Mouse (Mus musculus) olfactory bulb, adult 2 months (tissue): Measurements from ENCODE around the gene Ccdc155. TPM values are rescaled to one million over a fixed set of nuclear protein-coding genes. Genes with fewer than 3 reads are reported as not detected.
"Not testable (repeated sequence)": the region's sequence is repeated elsewhere in the genome, so short reads cannot be mapped to it uniquely, and the experiment has no call there.

ENCODE experiments used
- H3K27ac ChIP-seq: fragments of 200-500 bp; 2 replicates; pipeline ENCODE4 v1.5.1; 2012; ENCODE audit warnings: low read depth, low read length; ENCODE audit not compliant: insufficient read depth
- H3K4me1 ChIP-seq: fragments of 200-500 bp; 2 replicates; pipeline ENCODE4 v1.6.1; 2012; ENCODE audit warnings: low read length; ENCODE audit not compliant: control insufficient read depth, insufficient read depth
- H3K4me3 ChIP-seq: fragments of 200-500 bp; 2 replicates; pipeline ENCODE4 v1.5.1; 2012; ENCODE audit warnings: mild to moderate bottlenecking, low read depth, low read length, moderate library complexity; ENCODE audit not compliant: insufficient read depth
- CTCF ChIP-seq: fragments of 200-500 bp; IDR thresholded peaks from 2 replicates; pipeline ENCODE4 v1.5.1; 2012; ENCODE audit warnings: low read depth, mild to moderate bottlenecking, low read length, moderate library complexity; ENCODE audit not compliant: insufficient read depth
- POLR2A ChIP-seq: fragments of 200-500 bp; IDR thresholded peaks from 2 replicates; pipeline ENCODE4 v1.6.1; 2012; ENCODE audit warnings: mild to moderate bottlenecking, low read depth, low read length, moderate library complexity; ENCODE audit not compliant: insufficient read depth
- WGBS: fragments of 180-500 bp; shearing (Covaris S2); methylation state at CpG from one replicate; pipeline ENCODE4 v1.1.7; 2018; 5-methylcytosine and 5-hydroxymethylcytosine counted together
- polyA plus RNA-seq: library from polyadenylated mRNA; stranded (reverse); fragments of >200 nt; gene quantifications from 2 replicates; pipeline ENCODE4 v1.2.4, GENCODE M21; 2012; ENCODE audit warnings: low replicate concordance; ENCODE audit not compliant: missing spikeins, insufficient read depth, insufficient read length

The Ccdc155 gene
- polyA plus RNA-seq, 1 experiment: not detected

GRCm38 (mm10) chr7:45175398-45175797 lies 29.3 kb downstream of the Ccdc155 start:
- H3K4me3 ChIP-seq: no peak overlapping the region
- TF ChIP-seq CTCF (no peak), POLR2A (no peak)
- peaks cover 6% of the 10 kb centered on the region for H3K4me1 ChIP-seq
- 4% methylated on average over 13 of the region's 13 CpGs for WGBS
- no peak overlapping the region for H3K27ac ChIP-seq

- WGBS: 6% methylated on average over 29 of the region's 29 CpGs
- H3K4me1 ChIP-seq: peaks cover 6% of the 10 kb centered on the region
- no peak overlapping the region for H3K4me3 ChIP-seq
- H3K27ac ChIP-seq: no peak overlapping the region
- no peak for TF ChIP-seq CTCF
- TF ChIP-seq POLR2A: no peak
Measured at GRCm38 (mm10) chr7:45174567-45175280, 30.0 kb downstream of the Ccdc155 start.

GRCm38 (mm10) chr7:45173772-45174171 lies 30.9 kb downstream of the Ccdc155 start:
- WGBS: 66% methylated on average over 1 of the region's 1 CpGs
- not testable (repeated sequence) for H3K4me1 ChIP-seq

GRCm38 (mm10) chr7:45172974-45173373 lies 31.7 kb downstream of the Ccdc155 start:
- no peak for TF ChIP-seq CTCF
- TF ChIP-seq POLR2A: no peak
- no peak overlapping the region for H3K4me3 ChIP-seq
- H3K4me1 ChIP-seq: peaks cover 11% of the 10 kb centered on the region
- no peak overlapping the region for H3K27ac ChIP-seq
- WGBS: 60% methylated on average over 7 of the region's 7 CpGs

More at GRCm38 (mm10) chr7:45173772-45174171, 30.9 kb downstream of the Ccdc155 start:
- H3K4me3 ChIP-seq, H3K27ac ChIP-seq: not testable (repeated sequence)

- H3K27ac ChIP-seq: no peak overlapping the region
- WGBS: 88% methylated on average over 3 of the region's 3 CpGs
- no peak for TF ChIP-seq CTCF
- TF ChIP-seq POLR2A: no peak
- no peak overlapping the region for H3K4me3 ChIP-seq
- peaks cover 5% of the 10 kb centered on the region; the same call in 1 of the 2 replicates for H3K4me1 ChIP-seq
Measured at GRCm38 (mm10) chr7:45169495-45169894, 35.2 kb downstream of the Ccdc155 start.

- no peak overlapping the region for H3K27ac ChIP-seq
- WGBS: 8% methylated on average over 24 of the region's 24 CpGs
- H3K4me1 ChIP-seq: peaks cover 5% of the 10 kb centered on the region; the same call in 1 of the 2 replicates
- H3K4me3 ChIP-seq: no peak overlapping the region
- no peak for TF ChIP-seq POLR2A
- no peak for TF ChIP-seq CTCF
Measured at GRCm38 (mm10) chr7:45168656-45169055, 36.0 kb downstream of the Ccdc155 start.

GRCm38 (mm10) chr7:45167761-45168445 lies 36.8 kb downstream of the Ccdc155 start:
- no peak overlapping the region for H3K27ac ChIP-seq
- peaks cover 5% of the 10 kb centered on the region; the same call in 1 of the 2 replicates for H3K4me1 ChIP-seq
- no peak for TF ChIP-seq POLR2A
- TF ChIP-seq CTCF: no peak
- H3K4me3 ChIP-seq: no peak overlapping the region
- WGBS: 7% methylated on average over 19 of the region's 19 CpGs

GRCm38 (mm10) chr7:45166950-45167401 lies 37.7 kb downstream of the Ccdc155 start:
- H3K4me1 ChIP-seq: peaks cover 11% of the 10 kb centered on the region
- TF ChIP-seq CTCF: no peak
- TF ChIP-seq POLR2A: no peak
- no peak overlapping the region for H3K27ac ChIP-seq
- no peak overlapping the region for H3K4me3 ChIP-seq
- WGBS: 24% methylated on average over 9 of the region's 10 CpGs

GRCm38 (mm10) chr7:45165701-45166100 lies 39.0 kb downstream of the Ccdc155 start:
- Histone ChIP-seq H3K4me3 (peak overlapping the region; percentile 15; the same call in 1 of the 2 replicates), H3K27ac (no peak overlapping the region), H3K4me1 (peaks cover 12% of the 10 kb centered on the region)
- TF ChIP-seq CTCF: no peak
- TF ChIP-seq POLR2A: no peak
- 68% methylated on average over 11 of the region's 11 CpGs for WGBS
